Mouse (Mus musculus) spleen, postnatal 10 days (tissue): ENCODE results near the gene Crtc1.

Experiments
- DNase-seq, 2 experiments: peaks; one replicate each; pipeline ENCODE4 v3.0.0; 2021 to 2022; ENCODE audit warnings: low spot score in 2 of 2

The Crtc1 gene

DNA sequence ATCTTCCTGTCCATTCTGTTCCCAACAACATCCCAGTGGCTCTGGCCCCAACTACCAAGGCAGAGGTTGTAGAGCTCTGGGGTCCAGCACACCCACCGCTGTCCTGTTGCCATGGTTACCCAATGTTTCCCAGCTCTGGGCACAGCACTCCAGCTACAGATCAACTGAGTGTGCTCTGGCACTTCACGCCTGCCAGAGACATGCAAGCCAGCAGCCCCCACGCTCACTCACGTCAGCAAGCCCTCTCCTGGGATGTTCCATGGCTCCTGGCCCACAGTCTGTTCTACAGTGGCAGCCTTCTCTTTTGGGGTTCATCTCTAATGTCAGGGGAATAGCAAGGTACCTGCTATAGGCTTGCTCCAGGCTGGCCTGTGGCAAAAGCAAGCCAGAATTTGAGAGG, 23.9 kb upstream of the Crtc1 start:
- no peak for DNase-seq

DNA sequence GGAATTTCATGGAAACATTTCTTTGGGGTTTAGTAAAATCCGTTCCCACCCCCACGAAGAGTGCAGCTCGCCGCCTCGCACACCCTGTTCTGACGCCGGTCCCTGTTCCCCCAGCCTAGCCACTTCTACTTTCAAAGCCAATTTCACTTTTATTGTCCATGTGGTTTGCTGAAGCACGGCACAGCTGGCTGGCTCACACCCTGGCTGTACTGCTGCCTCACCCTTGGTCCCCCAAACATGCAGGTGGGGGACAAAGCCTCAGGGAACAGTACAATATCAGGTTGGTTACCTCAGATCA, 23.1 kb upstream of the Crtc1 start:
- DNase-seq, result no peak

DNA sequence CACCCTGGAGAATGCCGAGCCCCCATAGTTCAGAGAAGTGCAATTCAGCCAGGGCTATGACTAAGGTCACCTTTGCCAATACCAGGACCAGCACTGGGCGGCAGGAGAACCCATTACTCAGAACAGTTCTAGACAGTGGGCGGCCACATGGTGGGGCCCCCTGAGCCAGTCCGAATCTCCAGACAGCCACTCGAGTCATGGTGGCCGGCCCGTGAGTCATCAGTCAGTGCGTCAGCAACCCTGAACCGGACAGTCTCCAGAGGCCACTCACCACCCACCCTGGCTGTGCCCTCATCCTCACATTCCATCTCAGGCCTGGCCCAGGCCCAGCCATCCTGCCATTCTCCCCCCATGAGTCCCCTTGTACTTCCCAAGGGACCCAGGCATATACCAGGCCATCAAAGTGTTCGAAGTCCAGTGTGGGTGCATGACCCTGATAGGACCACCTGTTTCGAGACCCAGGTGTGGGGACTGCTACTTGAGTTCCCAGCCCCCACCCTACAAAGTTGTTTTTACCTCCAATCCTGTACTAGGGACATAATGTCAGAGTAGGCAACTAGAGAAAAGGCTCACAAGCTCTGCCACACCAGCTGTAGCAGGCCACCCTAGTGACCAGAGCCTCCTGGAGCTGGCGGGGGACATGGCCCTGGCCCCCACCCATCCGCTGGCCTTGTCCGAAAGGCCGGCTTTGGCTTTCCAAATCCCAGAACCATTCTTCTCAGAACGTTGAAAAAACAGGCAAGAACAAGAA, 22.6 kb upstream of the Crtc1 start:
- no peak for DNase-seq

DNA sequence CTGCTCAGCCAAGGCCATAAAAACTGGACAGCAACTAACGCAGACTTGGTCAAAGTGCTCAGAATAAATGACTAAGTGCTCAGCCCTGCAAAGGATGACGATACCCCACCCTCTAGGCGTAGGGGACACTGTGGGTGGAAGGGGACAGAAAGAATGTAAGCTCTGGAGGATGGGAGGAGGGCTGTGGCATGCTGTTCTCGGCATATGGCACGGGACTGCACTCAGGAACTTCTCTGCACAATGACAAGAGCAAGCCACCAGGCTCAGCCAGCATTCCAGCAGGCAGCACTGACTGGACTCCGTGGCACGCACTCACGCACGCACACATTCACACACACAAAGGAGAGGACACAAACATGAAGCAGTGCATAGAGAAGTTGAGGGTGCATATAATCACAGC, 21.2 kb upstream of the Crtc1 start:
- no peak for DNase-seq

DNA sequence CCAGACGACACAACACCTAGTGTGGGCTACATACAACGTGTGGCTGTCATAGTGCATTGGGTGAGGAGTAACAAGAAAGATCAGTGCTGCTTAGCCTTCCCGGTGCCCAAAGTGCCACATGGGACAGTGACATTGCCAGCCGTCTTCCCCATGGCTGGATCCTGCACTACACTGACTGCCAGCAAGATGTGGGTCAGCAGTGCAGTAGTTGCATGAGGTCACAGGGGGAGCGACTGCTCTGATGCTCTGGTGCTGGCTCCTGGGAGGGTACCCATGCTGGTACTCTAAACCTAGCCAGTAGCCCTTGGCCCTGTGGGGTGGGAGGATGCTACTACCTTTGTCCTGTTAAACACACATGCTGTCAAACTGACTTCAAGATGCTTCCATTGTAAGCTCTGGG, 20.8 kb upstream of the Crtc1 start:
- DNase-seq, result no peak

DNA sequence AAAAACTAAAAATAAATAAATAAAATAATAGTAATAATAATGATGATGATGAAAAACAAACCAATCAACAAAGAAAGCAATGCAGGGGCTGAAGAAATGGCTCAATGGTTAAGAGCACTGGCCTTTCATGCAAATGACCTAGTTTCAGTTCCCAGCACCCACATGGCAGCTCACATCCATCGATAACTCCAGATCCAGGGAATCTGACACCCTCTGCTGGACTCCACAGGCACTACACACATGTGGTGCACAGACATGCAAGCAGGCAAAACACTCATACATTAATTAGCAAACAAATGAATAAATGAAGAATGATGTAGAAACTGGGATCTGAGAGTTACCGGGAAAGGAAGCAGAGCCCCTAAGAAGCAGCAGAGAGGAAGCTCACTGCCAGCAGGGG, 20.3 kb upstream of the Crtc1 start:
- no peak for DNase-seq

DNA sequence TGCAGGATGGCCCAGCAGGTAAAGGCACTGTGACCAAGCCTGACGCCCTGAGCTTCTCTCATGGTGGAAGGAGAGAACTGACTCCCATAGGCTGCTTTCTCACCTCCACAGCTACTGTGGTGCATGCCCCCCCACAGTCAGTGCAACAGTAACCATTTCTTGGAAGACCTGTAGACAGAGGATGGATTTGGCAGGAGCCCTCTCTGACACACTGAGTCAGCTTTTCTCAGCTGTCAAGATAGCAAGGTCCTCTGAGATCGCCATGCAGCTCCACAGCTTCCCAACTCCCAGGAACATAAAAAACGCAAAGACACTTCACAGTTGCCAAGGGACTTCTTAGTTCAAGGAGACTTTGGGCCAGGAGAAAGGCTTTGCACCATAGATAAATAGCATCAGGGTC, 19.1 kb upstream of the Crtc1 start:
- no peak for DNase-seq

DNA sequence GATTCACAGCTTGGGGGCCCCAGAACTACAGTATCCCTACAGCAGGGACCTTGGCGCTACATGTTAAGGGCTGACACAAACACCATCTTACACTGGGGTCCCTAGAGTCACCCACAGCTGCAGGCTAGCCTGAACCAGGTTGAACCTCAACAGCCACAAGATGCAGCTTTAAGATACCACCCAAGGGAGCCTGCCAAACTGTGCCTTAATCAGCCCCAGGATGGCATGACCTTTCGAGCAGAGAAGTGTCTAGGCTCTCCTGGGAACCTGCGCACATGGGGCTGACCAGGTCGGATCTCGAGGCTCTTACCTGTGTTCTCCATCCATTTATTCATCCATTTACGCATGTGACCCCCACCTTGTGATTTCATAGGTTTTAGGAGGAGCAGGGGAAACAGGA, 18.5 kb upstream of the Crtc1 start:
- no peak for DNase-seq

DNA sequence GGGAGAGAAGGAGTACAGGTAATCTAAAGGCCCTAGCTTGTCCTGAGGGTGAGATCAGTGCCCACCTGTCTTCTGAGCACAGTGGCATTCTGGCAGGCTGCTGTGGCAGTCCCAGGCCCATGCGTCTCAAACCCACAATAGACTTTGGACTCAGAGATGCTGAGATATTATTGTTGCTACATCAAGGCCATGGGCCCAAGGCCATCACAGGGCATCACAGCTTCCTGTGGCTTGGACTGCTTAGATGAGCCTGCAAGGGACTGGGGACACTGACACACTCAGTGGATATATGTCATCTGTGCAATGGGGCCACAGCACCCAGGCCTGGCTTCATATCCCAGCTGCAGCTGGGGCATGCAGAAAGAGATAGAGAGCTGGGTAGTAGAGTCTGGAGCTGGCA, 17.6 kb upstream of the Crtc1 start:
- DNase-seq, result no peak

DNA sequence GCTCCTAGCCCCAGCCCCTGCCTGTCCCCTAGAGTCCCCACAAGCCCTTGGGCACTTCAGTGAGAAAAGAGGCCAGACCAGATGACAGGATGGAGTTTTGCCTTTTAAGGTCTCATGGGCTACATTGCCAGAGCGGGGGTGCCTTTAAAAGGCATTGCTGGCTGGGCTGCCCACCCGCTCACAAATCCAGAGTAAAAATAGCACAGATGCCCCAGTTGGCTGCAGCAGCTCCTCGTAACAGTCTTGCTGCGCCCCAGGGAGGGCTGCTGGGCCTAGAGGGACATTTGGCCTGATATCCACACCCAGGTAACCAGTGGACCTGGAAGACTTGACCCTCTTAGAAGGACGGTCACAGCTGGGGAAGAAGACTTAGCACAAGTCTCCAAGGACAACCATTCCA, 14.5 kb upstream of the Crtc1 start:
- DNase-seq, result no peak

DNA sequence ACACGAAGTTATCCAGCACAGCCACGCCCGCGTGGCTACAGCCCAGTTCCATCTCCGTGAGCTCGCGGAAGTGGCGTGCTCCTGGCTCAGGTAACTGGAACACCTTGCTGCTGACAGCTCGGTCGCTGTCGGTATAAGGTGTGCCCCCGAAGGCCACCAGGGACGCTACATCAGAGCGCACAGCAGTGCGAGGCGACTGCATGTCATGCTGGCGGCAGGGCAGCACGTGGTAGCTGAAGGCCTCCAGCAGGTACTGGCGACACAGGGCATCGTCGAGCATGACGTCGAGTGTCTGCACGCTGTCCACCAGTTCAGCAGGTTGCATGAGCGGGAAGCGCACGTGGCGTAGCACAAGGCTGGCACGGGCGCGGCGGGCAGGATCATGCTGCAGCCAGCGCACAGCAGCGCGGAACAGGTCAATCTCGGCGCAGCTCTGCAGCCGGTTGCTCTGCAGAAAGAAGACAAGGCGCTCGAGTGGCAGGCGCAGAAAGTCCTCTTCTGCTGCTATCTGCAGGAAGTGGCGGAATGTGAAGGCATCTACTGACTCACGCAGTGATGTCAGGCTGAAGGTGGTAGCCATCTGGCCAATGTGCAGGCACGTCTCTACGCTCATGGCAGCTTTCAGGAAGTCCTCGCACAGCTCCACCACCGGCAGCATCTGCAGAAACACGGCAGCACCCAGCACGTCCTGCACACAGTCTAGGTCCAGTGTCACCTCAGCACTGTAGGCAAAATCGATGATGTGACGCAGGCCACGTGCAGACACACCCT, 13.0 kb upstream of the Crtc1 start:
- no peak for DNase-seq

DNA sequence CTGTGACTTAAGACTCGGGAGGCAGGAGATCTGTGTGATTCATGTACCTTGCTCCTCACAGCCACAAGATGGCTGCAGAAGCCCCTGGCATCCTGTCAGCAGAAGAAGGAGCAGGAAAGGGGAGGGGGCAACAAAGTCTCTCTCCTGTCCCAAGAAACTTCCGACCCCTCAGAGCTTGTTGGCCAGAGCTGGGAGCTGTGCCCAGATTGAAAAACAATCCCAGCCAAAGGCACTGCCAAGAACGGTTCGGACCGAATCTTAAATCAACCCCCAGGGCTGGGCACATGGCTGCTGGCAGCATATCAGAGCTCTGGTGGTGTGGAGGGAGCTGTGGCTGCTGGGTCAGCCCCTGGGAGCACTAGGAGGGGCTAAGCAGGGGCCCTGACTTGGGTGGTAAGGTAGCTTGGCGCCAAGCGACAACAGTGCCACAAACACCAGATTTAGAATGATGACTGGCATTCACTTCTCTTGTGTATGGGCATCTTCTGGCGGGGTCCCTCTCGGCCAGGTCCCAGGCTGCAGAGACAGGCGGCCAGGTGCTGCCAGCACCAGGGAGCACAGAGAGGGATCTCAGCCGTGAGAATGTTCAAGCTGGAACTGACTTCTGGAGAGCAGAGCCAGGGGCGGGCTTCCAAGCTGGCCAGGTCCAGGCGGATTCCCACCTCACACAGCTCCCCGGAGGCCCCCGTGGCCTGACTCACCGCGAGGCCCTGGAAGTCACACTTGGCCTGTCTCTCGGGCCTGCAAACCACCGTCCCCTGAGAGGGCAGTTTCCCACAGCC, 8.5 kb upstream of the Crtc1 start:
- no peak for DNase-seq

DNA sequence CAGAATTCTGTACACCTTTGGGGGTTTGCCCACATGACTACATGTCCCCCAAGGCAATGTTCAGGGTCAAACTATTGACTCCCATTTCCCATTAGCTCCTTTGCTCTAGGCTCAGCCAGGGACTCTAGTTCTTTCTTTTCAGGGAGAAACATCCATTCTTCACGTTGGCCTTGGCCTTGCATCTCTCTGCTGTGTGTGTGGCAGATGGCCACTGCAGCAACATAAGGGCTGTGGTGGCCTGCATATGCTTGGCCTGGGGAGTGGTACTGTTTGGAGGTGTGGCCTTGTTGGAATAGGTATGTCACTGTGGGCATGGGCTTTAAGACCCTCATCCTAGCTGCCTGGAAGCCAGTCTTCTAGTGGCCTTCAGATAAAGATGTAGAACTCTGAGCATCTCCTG, 6.6 kb upstream of the Crtc1 start:
- DNase-seq, result no peak

DNA sequence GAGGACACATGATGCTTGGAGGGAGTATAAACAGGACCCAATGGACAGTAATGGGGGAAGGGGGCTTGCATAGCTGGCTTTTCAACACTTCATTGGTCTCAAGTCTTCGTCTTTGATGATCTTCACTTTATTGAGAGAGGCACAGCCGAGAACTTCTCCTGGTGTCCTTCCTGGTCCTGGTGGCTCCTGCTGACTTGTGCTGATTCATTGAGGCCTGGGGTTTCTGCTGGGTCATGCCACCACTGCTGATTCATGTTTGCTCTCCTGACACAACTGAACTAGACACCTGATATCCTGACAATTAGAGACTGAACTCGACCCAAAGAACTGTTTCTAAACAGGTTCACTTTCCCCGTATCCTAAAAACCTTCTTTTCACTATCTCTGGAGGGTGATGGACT, 3.9 kb upstream of the Crtc1 start:
- DNase-seq, result peak in 1 of 2 experiments; percentile 52

DNA sequence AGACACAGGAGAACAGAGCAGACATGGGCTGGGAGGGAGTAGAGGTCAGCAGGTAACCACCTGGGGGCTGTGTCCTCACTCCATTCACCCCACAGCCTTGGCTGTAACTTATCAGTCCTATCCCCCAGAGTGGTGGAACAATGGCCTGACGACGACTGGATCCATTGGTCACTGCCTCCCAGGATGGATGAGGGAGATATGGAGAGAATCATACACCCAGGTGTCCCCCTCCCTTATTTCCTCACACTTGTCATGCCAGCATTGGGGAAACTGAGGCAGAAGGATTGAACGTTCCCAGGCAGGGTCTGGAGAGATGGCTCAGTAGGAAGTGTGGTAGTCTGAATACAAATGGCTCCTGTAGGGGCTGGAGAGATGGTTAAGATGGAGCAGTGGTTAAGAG, 2.2 kb upstream of the Crtc1 start:
- no peak for DNase-seq

DNA sequence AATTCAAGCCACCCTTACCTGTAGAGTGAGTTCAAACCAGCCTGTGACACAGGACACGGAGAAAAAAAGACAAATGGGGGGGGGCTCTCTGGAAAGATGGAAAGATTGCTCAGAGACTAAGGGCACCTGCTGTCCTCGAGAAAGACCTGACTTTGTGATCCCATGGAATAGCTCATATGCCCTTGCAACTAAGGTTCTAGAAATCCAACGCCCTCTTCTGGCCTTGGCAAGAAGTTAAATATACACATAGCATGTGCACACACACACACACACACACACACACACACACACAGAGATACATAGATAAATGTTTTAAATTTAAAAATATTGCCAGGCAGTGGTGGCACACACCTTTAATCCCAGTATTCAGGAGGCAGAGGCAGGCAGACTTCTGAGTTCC, 867 bp upstream of the Crtc1 start:
- no peak for DNase-seq

DNA sequence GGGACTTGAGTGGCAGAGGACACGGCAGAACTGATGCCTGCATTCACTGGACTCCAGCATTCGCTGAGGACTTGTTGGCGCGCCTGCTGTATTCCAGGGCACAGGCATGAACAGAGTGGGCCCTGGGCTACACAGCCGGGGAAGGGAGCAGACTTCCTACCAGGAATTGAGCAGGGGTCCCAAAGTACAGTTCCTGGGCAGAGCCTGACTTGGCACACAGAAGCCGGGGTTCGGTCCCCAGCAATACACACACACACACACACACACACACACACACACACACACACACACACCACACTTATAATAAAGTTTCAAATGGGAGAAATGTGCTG, 435 bp upstream of the Crtc1 start:
- DNase-seq, result no peak

DNA sequence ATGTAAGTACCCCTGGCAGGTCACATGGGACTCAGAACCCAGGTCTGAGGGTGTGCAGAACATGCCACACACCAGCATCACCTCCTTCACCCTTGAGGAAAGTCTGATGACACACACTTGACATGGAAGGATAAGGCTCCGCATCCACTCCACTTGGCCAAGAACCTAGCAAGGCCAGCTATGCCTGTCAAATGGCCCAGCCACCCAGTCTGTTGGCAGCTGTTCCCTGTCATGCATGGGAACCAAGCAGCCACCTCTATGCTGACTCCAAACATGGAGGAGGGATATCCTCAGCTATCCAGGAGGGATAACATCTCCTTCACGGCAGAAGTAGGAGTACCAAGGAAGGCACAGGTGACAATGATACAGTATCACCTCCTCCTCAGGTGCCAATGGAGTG, 956 bp downstream of the Crtc1 start:
- no peak for DNase-seq

DNA sequence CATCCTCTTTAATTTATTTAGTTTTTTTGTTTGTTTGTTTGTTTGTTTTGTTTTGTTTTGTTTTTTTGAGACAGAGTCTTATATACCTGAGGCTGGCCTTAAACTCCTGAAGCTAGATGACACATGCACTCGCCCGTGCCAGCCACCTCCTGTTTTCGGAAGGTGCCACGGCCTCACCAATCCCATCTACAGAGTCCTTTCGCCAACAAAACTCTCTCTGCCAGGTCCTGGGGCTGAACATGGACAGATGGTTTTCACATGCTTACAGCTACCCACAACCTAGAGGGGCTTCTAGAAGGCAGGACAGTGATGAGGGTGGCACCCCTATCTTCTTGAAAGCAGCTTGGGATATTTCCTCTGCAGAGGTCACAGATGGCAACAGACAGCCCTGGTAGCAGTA, 4.2 kb downstream of the Crtc1 start:
- DNase-seq, result no peak

DNA sequence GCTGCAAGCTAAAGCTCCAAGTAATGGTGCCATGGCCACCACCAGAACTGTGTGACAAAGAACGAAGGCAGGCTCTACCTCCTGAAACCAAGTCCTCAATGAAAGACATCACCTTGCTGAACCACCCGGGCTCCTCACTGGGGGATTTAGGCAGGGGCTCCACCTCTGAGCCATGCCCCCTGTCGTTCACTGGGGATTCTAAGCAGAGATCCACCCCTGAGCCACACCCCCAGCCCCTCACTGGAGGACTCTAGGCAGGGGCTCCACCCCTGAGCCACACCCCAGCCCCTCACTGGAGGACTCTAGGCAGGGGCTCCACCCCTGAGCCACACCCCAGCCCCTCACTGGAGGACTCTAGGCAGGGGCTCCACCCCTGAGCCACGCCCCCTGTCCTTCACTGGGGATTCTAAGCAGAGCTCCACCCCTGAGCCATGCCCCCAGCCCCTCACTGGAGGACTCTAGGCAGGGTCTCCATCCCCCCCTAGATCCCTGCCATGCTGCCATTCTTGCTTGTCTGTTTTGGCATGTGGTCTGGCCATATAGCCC, 6.3 kb downstream of the Crtc1 start:
- DNase-seq, result no peak

DNA sequence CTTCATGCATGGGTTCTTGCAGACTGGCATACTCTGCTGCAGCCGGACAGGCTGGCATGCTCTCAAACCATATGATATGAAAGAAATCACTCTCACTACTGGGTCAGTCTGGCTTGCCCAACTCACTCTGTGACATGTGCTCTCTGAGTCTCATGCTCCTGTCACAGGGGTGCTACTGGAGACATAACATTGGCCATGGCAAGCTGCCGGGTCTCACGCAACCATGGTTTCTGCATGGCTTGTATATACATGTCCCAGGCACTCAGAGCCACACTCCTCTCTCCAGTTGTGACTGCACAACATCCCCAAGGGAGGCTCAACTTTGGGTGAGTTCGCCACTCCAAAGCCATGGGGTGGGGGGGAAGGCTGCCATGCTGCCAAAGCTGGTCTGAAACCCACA, 8.2 kb downstream of the Crtc1 start:
- DNase-seq, result no peak

DNA sequence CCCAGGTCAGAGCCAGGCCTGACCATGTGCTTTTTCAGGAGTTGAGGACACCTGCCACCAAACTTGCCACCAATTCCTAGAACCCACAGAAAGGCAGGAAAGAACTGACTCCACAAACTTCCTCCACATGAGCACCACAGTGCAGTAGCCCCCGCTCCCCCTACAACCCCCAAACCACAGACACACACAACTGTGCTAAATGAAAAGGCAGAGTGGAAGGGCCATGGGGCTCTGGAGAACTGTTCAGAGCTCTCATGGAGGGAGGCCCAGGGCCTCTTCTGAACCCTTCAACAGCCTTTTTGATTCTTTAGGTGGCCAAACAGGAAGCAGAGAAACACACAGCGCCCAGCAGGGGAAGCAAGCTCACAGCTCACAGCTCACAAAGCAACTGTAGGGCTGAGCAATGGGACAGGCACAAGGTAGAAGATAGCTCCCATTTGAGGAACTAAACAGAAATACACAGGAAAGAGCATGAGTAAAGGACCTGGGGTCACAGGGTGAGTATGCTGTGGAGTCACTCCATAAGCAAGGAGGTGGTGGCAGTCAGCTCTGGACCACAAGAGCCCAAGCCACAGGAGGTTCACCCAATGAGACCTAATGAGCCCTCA, 13.0 kb downstream of the Crtc1 start:
- peak in 1 of 2 experiments; percentile 36 for DNase-seq
